Comparison of ENCODE assay signal across 8 mouse cellular contexts in genomic region chr1:119492097-119492496, GRCm38 (mm10). TPM values are rescaled to one million over a fixed set of nuclear protein-coding genes. Genes with fewer than 3 reads are reported as not detected.
DNase-seq lines count a peak whose midpoint lies in the region; ATAC-seq lines count a peak whose summit lies in the region.

No protein-coding gene starts in this region.

- no peaks in the 10 kb centered on the region for H3K9me3 ChIP-seq in heart, embryonic 11.5 days (replicated peaks; ENCODE audit: control insufficient read depth, low read length)

- 0 out of 2 replicates have a peak overlapping the region, but pooled peaks have one; percentile 41 for H3K27ac ChIP-seq in heart, embryonic 11.5 days (ENCODE audit: low read depth, low read length)

- H3K4me2 ChIP-seq in heart, embryonic 11.5 days = peak overlapping the region; percentile 37

- 29% methylated on average over 11 of the region's 11 CpGs for WGBS in heart, embryonic 11.5 days (ENCODE audit: insufficient replicate concordance)

- peaks cover 37% of the 10 kb centered on the region for H3K4me1 ChIP-seq in heart, embryonic 11.5 days (ENCODE audit: control insufficient read depth, insufficient read depth, low read length)

- peak; percentile 23 to 46 for DNase-seq in cerebellum, adult 18-20 months
- DNase-seq in cerebellum, adult 11 months = no peak
- DNase-seq in adrenal gland, postnatal 10 days = peak; percentile 95
- peak; percentile 98 for DNase-seq in kidney, postnatal 25 days
- DNase-seq in thymus, postnatal 0 days (ENCODE audit: low spot score) = peak; percentile 80
- DNase-seq in embryo, embryonic 9.5 days (ENCODE audit: extremely low spot score) = no peak

- 0 out of 2 replicates have a peak overlapping the region, but pooled peaks have one; percentile 22 for H3K9ac ChIP-seq in heart, embryonic 11.5 days (ENCODE audit: low read depth, low read length)

- peak; percentile 68 for ATAC-seq in heart, embryonic 11.5 days (replicated peaks; ENCODE audit: insufficient number of reproducible peaks, low FRiP score, low TSS enrichment)
- ATAC-seq in megakaryocyte, adult 5-6 weeks (ENCODE audit: poor library complexity, severe bottlenecking) = peak; percentile 78

- no peaks in the 10 kb centered on the region for H3K36me3 ChIP-seq in heart, embryonic 11.5 days (ENCODE audit: control insufficient read depth, insufficient read depth, low read length)

- no peaks in the 10 kb centered on the region for H3K27me3 ChIP-seq in heart, embryonic 11.5 days (ENCODE audit: control insufficient read depth, insufficient read depth, low read length)

- H3K4me3 ChIP-seq in heart, embryonic 11.5 days (ENCODE audit: low read depth, low read length) = no peak overlapping the region

RNA-seq across cellular contexts. Expression of gene Ralb, which starts 12.5 kb away (rescaled TPM):
- total RNA-seq in adrenal gland, postnatal 10 days (2021) = 10 to 100 TPM; 61.2 to 65.9 TPM
- 146 and 166 TPM in 2 replicates for polyA plus RNA-seq in heart, embryonic 11.5 days (2014; fragmentation: Nextera tagmentation; extraction: Ambion mirVana)
- total RNA-seq in megakaryocyte, adult 5-6 weeks (2015) = 33.8 and 33.9 TPM in 2 replicates
- total RNA-seq in megakaryocyte, adult 5-6 weeks (2017) = 67.8 and 72.4 TPM in 2 replicates
- 82.7 and 87.1 TPM in 2 replicates for polyA plus RNA-seq in thymus, postnatal 0 days (2015; fragmentation: Nextera tagmentation; extraction: Ambion mirVana)

RNA-seq across cellular contexts. Expression of gene Tmem185b, which starts 33.9 kb away (rescaled TPM):
- total RNA-seq in adrenal gland, postnatal 10 days (2021) = 10 to 100 TPM; 17.1 to 19.7 TPM
- polyA plus RNA-seq in heart, embryonic 11.5 days (2014; fragmentation: Nextera tagmentation; extraction: Ambion mirVana) = 23.1 and 25.8 TPM in 2 replicates
- 24.9 and 25.0 TPM in 2 replicates for total RNA-seq in megakaryocyte, adult 5-6 weeks (2015)
- 14.6 and 19.3 TPM in 2 replicates for total RNA-seq in megakaryocyte, adult 5-6 weeks (2017)
- 26.8 and 29.2 TPM in 2 replicates for polyA plus RNA-seq in thymus, postnatal 0 days (2015; fragmentation: Nextera tagmentation; extraction: Ambion mirVana)

Comparison
In these comparisons a context has a peak if more than half of its experiments do, and no peak if none do; other contexts are left out.
1. DNase-seq: peak in cerebellum, adult 18-20 months (2 of 2), adrenal gland, postnatal 10 days (single experiment), kidney, postnatal 25 days (2 of 2) and thymus, postnatal 0 days (single experiment); none in cerebellum, adult 11 months (single experiment) and embryo, embryonic 9.5 days (single experiment).